Mouse (Mus musculus) G1E (cell line): ENCODE results near the gene Bach1.

Source experiments
- CTCF ChIP-seq: IDR thresholded peaks from 2 replicates; pipeline ENCODE4 v1.5.1; 2012; ENCODE audit warnings: low read depth, low read length, inconsistent platforms, mixed read lengths
- GATA1 ChIP-seq: IDR thresholded peaks from 2 replicates; pipeline ENCODE4 v1.6.1; 2012; ENCODE audit warnings: borderline replicate concordance, low read length, inconsistent platforms, mixed read lengths
- GATA2 ChIP-seq: IDR thresholded peaks from 2 replicates; pipeline ENCODE4 v1.6.1; 2012; ENCODE audit warnings: low read depth, low read length, inconsistent platforms, borderline replicate concordance
- POLR2AphosphoS5 ChIP-seq: IDR thresholded peaks from 2 replicates; pipeline ENCODE4 v1.6.1; 2012; ENCODE audit warnings: low read depth, low read length, inconsistent platforms; ENCODE audit not compliant: insufficient replicate concordance

GRCm38 (mm10) chr16:87765984-87766383 is 67.2 kb downstream of the Bach1 start:
- TF ChIP-seq POLR2AphosphoS5 (no peak), CTCF (no peak), GATA1 (no peak), GATA2 (no peak)
